Mouse (Mus musculus) MEL (cell line): ENCODE data around the gene Fabp2.

Experiments
- CHD2 ChIP-seq: IDR thresholded peaks from 2 replicates; pipeline ENCODE4 v1.6.1; 2011; ENCODE audit warnings: low read length, improper control_type of control experiment
- ELF1 ChIP-seq: IDR thresholded peaks from 2 replicates; pipeline ENCODE4 v1.6.1; 2014; ENCODE audit warnings: low read depth, mild to moderate bottlenecking, inconsistent platforms, low read length, improper control_type of control experiment, moderate library complexity
- EP300 ChIP-seq, 2 experiments: IDR thresholded peaks; 2 replicates each; pipeline ENCODE4 v1.6.1; 2011; ENCODE audit warnings: improper control_type of control experiment in 2 of 2, low read length in 2 of 2, low read depth in 1 of 2, mild to moderate bottlenecking in 1 of 2
- ETS1 ChIP-seq: IDR thresholded peaks from 2 replicates; pipeline ENCODE4 v1.6.1; 2012; ENCODE audit warnings: low read depth, mild to moderate bottlenecking, inconsistent platforms, low read length, improper control_type of control experiment, moderate library complexity
- MXI1 ChIP-seq: IDR thresholded peaks from 2 replicates; pipeline ENCODE4 v1.6.1; 2011; ENCODE audit warnings: mild to moderate bottlenecking, low read depth, low read length, improper control_type of control experiment
- NRF1 ChIP-seq: IDR thresholded peaks from 2 replicates; pipeline ENCODE4 v1.6.1; 2014; ENCODE audit warnings: low read depth, mild to moderate bottlenecking, inconsistent platforms, low read length, improper control_type of control experiment, moderate library complexity; ENCODE audit not compliant: poor library complexity, insufficient read depth, severe bottlenecking
- POLR2A ChIP-seq, 2 experiments: IDR thresholded peaks; 2 replicates each; pipeline ENCODE4 v1.6.1; 2011 to 2012; ENCODE audit warnings: low read length in 2 of 2, mild to moderate bottlenecking in 2 of 2, control low read depth in 1 of 2, improper control_type of control experiment in 1 of 2, low read depth in 1 of 2, moderate library complexity in 1 of 2; ENCODE audit not compliant: control insufficient read depth in 1 of 2, insufficient read depth in 1 of 2, poor library complexity in 1 of 2
- ZC3H11A ChIP-seq: IDR thresholded peaks from 2 replicates; pipeline ENCODE4 v1.6.1; 2012; ENCODE audit warnings: low read depth, mild to moderate bottlenecking, inconsistent platforms, low read length, improper control_type of control experiment

DNA sequence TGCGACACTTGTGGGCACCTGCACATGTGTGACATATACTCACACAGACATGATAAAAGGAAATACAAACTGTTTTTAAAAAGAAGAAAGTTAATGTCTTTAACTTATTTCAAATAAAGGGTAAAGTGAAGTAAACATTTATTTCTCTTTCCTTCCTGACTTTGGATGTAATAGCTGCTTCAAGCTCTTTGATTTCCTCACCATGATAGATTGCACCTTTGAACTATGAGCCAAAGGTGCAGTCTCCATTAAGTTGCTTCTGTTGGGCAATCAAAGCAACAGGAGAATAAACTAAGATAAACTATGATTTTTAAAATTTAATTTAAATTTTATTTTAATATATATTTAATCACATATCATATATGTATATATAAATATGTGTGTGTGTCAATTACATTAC, 26.6 kb upstream of the Fabp2 start:
- TF ChIP-seq ZC3H11A: no peak
- no peak for TF ChIP-seq CHD2
- TF ChIP-seq ELF1: no peak
- no peak for TF ChIP-seq MXI1
- TF ChIP-seq ETS1: no peak
- no peak for TF ChIP-seq POLR2A (IDR thresholded peaks at IDR 0.05; ENCODE audit: control insufficient read depth in 1 of 2, insufficient read depth in 1 of 2, low read depth in 1 of 2, low read length in 2 of 2, poor library complexity in 1 of 2)
- TF ChIP-seq NRF1: no peak
- TF ChIP-seq EP300 (IDR thresholded peaks at IDR 0.05; ENCODE audit: low read depth in 1 of 2, low read length in 2 of 2): no peak
